Mouse (Mus musculus) embryo, embryonic 11 days (tissue): ENCODE results near the gene Spata31d1a.

Experiments
- DNase-seq: peaks from one replicate; pipeline ENCODE4 v3.0.0-alpha.2; 2015

Gene Spata31d1a

DNA sequence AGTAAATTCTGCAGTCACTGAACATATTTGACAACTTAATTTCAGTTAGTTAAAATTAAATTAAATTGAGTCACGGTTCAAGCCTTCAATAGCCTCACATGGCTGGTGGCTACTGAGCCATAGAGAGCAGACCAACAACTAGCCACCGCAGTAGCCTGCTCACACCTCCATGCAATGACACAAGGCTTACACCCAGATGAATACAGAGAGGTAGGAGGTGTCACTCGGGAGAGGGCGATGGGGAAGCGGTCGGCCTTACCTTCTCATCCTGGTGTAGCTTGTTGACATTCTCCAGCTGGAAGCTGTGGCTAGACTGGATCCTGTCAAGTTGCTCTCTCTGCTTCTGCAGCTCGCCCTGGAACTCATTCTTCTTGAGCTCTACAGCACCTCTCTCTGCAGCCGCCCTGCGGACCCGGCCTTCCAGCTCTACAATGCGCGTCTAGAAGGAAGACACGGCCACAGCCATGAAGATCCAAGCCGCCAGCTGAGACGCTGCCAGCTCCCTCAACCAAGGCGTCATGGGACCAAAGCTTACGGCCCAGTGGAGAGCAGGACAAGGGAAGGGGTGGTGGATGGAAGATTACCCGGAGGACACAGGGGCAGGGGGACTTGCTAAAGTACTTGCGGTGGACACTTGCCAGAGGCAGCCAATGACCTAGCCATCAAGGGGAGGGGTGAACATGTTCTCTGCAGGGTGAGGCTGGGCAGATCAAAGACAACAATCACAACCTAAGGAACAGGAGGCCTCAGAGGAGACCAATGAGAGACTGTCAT is 46.0 kb downstream of the Spata31d1a start:
- no peak for DNase-seq

- no peak for DNase-seq
These were observed 48.2 kb downstream of the Spata31d1a start for GRCm38 (mm10) chr13:59661966-59662365.

DNA sequence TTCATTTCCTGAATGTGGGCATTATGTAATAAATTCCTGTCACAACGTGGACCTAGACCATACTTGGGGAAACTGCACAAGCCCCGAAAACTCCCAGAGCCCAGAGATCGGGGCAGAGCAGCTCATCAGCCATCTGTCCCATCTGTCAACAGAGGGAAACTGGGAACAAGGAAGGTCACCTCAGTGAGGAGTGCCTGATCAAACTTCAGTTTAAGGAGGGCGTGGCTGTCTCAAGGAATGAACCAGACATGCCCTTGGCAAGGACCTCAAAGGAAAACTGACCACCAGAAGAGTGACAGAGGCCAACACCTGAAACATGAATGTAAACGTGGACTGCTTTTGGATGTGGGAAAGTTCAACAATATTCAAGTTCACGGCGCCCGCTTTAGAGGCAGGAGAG is 48.7 kb downstream of the Spata31d1a start:
- no peak for DNase-seq

DNA sequence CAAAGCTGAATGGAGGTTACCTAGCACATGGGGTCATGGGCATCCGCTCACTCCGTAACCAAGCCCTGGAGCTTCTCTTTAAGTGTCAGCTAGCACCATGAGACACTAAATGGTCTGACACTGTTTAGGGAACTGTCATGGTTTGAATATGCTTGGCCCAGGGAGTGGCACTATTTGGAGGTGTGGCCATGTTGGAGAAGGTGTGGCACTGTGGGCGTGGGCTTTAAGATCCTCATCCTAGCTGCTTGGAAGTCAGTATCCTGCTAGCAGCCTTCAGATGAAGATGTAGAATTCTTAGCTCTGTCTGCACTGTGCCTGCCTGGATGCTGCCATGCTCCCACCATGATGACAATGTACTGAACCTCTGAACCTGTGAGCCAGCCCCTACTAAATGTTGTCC is 49.8 kb downstream of the Spata31d1a start:
- no peak for DNase-seq

GRCm38 (mm10) chr13:59657781-59658180 is 52.3 kb downstream of the Spata31d1a start:
- no peak for DNase-seq

GRCm38 (mm10) chr13:59656975-59657388 is 53.1 kb downstream of the Spata31d1a start:
- peak; percentile 57 for DNase-seq

- no peak for DNase-seq
These were observed 53.8 kb downstream of the Spata31d1a start for GRCm38 (mm10) chr13:59656316-59656832.

- DNase-seq: no peak
These were observed 54.3 kb downstream of the Spata31d1a start for GRCm38 (mm10) chr13:59655718-59656315.

- DNase-seq: no peak
These were observed 55.7 kb downstream of the Spata31d1a start for GRCm38 (mm10) chr13:59654465-59654864.

DNA sequence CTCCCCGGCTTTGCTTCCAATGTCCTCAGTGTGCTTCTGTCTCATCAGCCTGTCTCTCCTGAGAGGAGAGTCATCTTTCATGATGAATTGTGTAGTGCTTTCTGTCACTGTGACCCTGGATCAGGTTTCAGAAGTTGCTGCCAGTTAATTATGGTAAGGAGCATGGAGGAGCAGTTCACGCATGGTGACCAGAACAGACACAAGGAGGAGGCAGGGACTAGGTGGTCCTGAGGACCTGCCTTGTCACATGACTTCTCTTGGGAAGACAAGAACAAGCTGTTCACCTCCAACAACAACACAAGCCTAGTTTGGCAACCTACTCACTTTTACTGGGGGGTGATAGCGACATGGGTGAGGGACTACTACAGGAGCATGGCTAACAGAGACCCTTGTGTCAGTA is 57.0 kb downstream of the Spata31d1a start:
- DNase-seq: no peak

- no peak for DNase-seq
These were observed 57.5 kb downstream of the Spata31d1a start for GRCm38 (mm10) chr13:59652651-59653050.
